Mouse (Mus musculus): Measurements from ENCODE around the gene Capn7. TPM values are rescaled to one million over a fixed set of nuclear protein-coding genes. Genes with fewer than 3 reads are reported as not detected.

Gene Capn7
- polyA plus RNA-seq, 1 experiment from 2014 or later, result 76.3 TPM

DNA sequence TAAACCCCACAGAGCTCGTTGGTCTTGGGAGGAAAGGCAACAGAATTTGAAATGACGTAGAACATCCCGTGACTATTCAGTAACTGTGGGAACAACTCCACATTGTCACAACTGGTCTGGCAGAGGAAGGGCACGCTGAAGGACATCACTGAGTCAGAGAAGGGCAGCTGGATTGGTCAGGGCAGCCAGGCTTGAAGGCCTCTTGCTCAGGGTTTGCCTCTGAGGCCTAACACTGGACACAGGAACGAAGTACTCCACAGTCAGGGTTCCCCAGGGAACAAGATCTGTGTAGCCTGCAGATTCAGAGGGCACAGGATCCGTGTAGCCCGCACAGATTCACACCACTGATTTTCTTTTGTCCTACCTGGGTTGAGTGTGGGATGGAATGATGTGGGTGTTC is 63.8 kb downstream of the Capn7 start:
- H3K9me3 ChIP-seq, result no peaks in the 10 kb centered on the region
- 87% methylated on average over 7 of the region's 7 CpGs for WGBS

GRCm38 (mm10) chr14:31400896-31401295 is 64.5 kb downstream of the Capn7 start:
- no peak overlapping the region for H3K4me3 ChIP-seq
- H3K36me3 ChIP-seq, result peaks cover 43% of the 10 kb centered on the region
- 92% methylated on average over 11 of the region's 11 CpGs for WGBS
- H3K9ac ChIP-seq, result no peak overlapping the region
- no peak for ATAC-seq (ENCODE audit: low FRiP score)
- no peak overlapping the region for H3K4me2 ChIP-seq
- H3K27me3 ChIP-seq, result no peaks in the 10 kb centered on the region
- peaks cover 24% of the 10 kb centered on the region for H3K4me1 ChIP-seq (replicated peaks)
- H3K27ac ChIP-seq, result no peak overlapping the region
- H3K9me3 ChIP-seq, result no peaks in the 10 kb centered on the region

More for the DNA sequence above, 63.8 kb downstream of the Capn7 start:
- Histone ChIP-seq H3K36me3 (peaks cover 47% of the 10 kb centered on the region), H3K27me3 (no peaks in the 10 kb centered on the region), H3K4me1 (replicated peaks) (peaks cover 24% of the 10 kb centered on the region), H3K4me3 (no peak overlapping the region), H3K9ac (no peak overlapping the region), H3K4me2 (no peak overlapping the region), H3K27ac (no peak overlapping the region)
- no peak for ATAC-seq (ENCODE audit: low FRiP score)

- H3K36me3 ChIP-seq, result peaks cover 42% of the 10 kb centered on the region
- no peak overlapping the region for H3K27ac ChIP-seq
- H3K4me2 ChIP-seq, result no peak overlapping the region
- ATAC-seq (ENCODE audit: low FRiP score), result no peak
- WGBS, result 76% methylated on average over 6 of the region's 6 CpGs
- no peaks in the 10 kb centered on the region for H3K27me3 ChIP-seq
- peaks cover 30% of the 10 kb centered on the region for H3K4me1 ChIP-seq (replicated peaks)
- no peak overlapping the region for H3K9ac ChIP-seq
- H3K9me3 ChIP-seq, result no peaks in the 10 kb centered on the region
- no peak overlapping the region for H3K4me3 ChIP-seq
Observed at GRCm38 (mm10) chr14:31401918-31402427, 65.5 kb downstream of the Capn7 start.

- no peak for ATAC-seq (ENCODE audit: low FRiP score)
- Histone ChIP-seq H3K9me3 (no peaks in the 10 kb centered on the region), H3K4me2 (no peak overlapping the region), H3K27me3 (no peaks in the 10 kb centered on the region), H3K27ac (no peak overlapping the region), H3K36me3 (peaks cover 45% of the 10 kb centered on the region), H3K4me1 (replicated peaks) (peaks cover 28% of the 10 kb centered on the region), H3K9ac (no peak overlapping the region), H3K4me3 (no peak overlapping the region)
- WGBS, result 83% methylated on average over 5 of the region's 5 CpGs
Observed at GRCm38 (mm10) chr14:31402693-31403092, 66.3 kb downstream of the Capn7 start.

DNA sequence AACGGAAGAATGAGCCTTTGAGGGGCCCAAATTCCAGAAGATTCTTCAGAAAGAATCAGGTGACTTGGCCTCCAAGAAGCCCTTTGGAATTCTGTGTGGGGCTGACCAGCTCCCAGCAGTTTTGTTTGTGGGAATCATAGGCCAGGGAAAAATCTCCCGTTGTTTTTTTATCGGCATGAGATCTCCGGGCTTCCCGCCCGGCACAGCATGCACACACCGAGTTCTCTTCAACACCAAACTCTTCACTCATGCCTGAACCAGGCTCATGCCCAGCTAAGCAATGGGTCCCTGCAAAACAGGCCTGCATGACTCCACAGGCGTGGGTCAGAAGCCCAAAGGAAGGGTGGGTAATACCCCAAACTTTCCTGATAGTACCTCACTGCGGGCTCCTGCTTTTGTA is 67.1 kb downstream of the Capn7 start:
- Histone ChIP-seq H3K9ac (no peak overlapping the region), H3K27ac (no peak overlapping the region), H3K4me1 (replicated peaks) (peaks cover 32% of the 10 kb centered on the region), H3K4me2 (no peak overlapping the region), H3K27me3 (no peaks in the 10 kb centered on the region), H3K9me3 (no peaks in the 10 kb centered on the region), H3K4me3 (no peak overlapping the region), H3K36me3 (peaks cover 47% of the 10 kb centered on the region)
- 80% methylated on average over 9 of the region's 9 CpGs for WGBS
- ATAC-seq (ENCODE audit: low FRiP score), result no peak

GRCm38 (mm10) chr14:31403995-31404394 is 67.6 kb downstream of the Capn7 start:
- H3K27me3 ChIP-seq, result no peaks in the 10 kb centered on the region
- H3K27ac ChIP-seq, result no peak overlapping the region
- no peak overlapping the region for H3K4me3 ChIP-seq
- no peaks in the 10 kb centered on the region for H3K9me3 ChIP-seq
- H3K4me1 ChIP-seq (replicated peaks), result peaks cover 30% of the 10 kb centered on the region; the same call in 1 of the 2 replicates
- H3K4me2 ChIP-seq, result no peak overlapping the region
- WGBS, result 84% methylated on average over 8 of the region's 8 CpGs
- ATAC-seq (ENCODE audit: low FRiP score), result no peak
- no peak overlapping the region for H3K9ac ChIP-seq
- H3K36me3 ChIP-seq, result peaks cover 50% of the 10 kb centered on the region

- H3K4me3 ChIP-seq, result no peak overlapping the region
- H3K4me1 ChIP-seq (replicated peaks), result peaks cover 26% of the 10 kb centered on the region; the same call in 1 of the 2 replicates
- no peak for ATAC-seq (ENCODE audit: low FRiP score)
- no peak overlapping the region for H3K9ac ChIP-seq
- H3K27ac ChIP-seq, result no peak overlapping the region
- peaks cover 56% of the 10 kb centered on the region for H3K36me3 ChIP-seq
- 94% methylated on average over 4 of the region's 4 CpGs for WGBS
- no peaks in the 10 kb centered on the region for H3K27me3 ChIP-seq
- H3K9me3 ChIP-seq, result no peaks in the 10 kb centered on the region
- no peak overlapping the region for H3K4me2 ChIP-seq
Observed at GRCm38 (mm10) chr14:31404663-31405062, 68.2 kb downstream of the Capn7 start.

DNA sequence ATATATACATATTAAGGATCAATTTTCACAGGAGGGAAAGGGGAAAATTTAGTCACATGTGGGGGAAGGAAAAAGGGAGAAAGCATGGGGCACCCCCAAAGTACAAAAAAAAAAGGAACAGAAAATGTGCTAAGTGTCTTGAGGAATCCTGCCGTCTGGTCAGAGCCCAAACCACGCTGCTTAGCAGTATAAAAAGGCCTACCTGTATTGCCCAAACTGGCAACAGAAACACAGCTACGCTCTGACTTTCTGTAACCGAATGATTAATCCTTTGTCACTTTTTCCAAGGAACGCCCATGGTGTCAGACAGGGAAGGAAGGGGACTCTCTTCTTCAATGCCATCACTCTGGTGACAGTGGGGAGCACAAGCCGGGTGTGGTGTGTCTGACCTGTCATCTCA is 69.2 kb downstream of the Capn7 start:
- H3K4me2 ChIP-seq, result no peak overlapping the region
- no peaks in the 10 kb centered on the region for H3K27me3 ChIP-seq
- WGBS, result 91% methylated on average over 6 of the region's 6 CpGs
- H3K9ac ChIP-seq, result no peak overlapping the region
- H3K4me1 ChIP-seq (replicated peaks), result peaks cover 26% of the 10 kb centered on the region; the same call in 1 of the 2 replicates
- no peak overlapping the region for H3K4me3 ChIP-seq
- ATAC-seq (ENCODE audit: low FRiP score), result no peak
- no peak overlapping the region for H3K27ac ChIP-seq
- H3K36me3 ChIP-seq, result peaks cover 60% of the 10 kb centered on the region
- H3K9me3 ChIP-seq, result no peaks in the 10 kb centered on the region

DNA sequence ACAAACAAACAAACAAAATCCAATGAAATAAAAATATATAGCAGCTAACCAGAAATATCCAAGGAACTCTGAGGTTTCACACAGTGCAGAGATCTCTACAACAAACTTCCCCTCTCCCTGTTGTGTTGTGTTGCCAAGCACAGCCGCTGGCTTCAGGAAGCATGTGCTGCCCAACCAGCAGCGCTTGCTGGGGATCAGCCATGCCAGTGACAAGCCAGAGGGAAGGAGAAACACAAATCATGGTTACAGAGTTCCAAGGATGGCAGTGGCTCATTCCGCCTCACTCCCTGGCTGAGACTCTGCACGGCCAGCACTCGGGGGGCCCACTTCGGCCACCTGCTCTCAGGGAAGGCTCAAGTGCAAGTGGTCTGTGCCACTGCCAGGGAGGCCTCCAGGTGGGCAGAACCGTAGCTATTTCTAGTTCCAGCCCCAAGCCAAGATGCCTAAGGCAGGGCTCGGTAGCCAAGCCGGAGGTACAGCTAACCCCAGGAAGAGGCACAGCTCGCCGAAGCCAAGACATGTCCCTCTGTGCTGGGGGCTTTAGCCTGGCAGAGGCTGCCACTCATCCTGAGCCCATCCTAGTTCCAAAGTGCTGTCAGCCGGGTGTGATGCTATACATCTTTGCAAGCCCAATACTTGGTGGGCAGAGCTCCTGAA is 69.8 kb downstream of the Capn7 start:
- no peak overlapping the region for H3K4me2 ChIP-seq
- ATAC-seq (ENCODE audit: low FRiP score), result no peak
- peaks cover 26% of the 10 kb centered on the region; the same call in 1 of the 2 replicates for H3K4me1 ChIP-seq (replicated peaks)
- H3K27me3 ChIP-seq, result no peaks in the 10 kb centered on the region
- H3K9ac ChIP-seq, result no peak overlapping the region
- no peak overlapping the region for H3K4me3 ChIP-seq
- H3K36me3 ChIP-seq, result peaks cover 63% of the 10 kb centered on the region
- no peaks in the 10 kb centered on the region for H3K9me3 ChIP-seq
- 80% methylated on average over 12 of the region's 12 CpGs for WGBS
- H3K27ac ChIP-seq, result no peak overlapping the region

DNA sequence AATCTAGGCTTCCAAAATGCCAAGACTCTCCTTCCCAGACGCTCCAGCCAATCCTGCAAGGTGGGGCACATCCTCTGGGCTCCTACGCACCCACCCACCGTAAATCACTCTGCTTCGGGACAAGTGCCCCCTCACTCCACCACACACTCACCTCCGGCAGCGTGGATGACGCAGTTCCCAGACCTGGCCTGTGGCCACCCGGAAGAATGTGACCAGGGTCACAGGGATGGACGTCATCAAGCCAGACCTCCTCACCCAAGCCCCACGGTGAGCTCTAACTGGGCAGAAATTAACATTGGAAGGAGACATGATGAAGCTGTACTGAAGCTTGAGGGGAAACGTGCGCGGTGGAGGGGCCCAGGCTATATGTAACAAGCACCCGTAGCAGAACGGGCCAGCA is 70.8 kb downstream of the Capn7 start:
- peaks cover 66% of the 10 kb centered on the region for H3K36me3 ChIP-seq

GRCm38 (mm10) chr14:31407911-31408604 is 71.6 kb downstream of the Capn7 start:
- Histone ChIP-seq H3K36me3 (peaks cover 60% of the 10 kb centered on the region), H3K4me3 (no peak overlapping the region)

More for the DNA sequence above, 70.8 kb downstream of the Capn7 start:
- ATAC-seq (ENCODE audit: low FRiP score), result no peak
- Histone ChIP-seq H3K9me3 (no peaks in the 10 kb centered on the region), H3K9ac (no peak overlapping the region), H3K27me3 (no peaks in the 10 kb centered on the region), H3K4me2 (no peak overlapping the region), H3K4me3 (no peak overlapping the region), H3K4me1 (replicated peaks) (peaks cover 24% of the 10 kb centered on the region), H3K27ac (no peak overlapping the region)
- WGBS, result 87% methylated on average over 15 of the region's 15 CpGs

GRCm38 (mm10) chr14:31408666-31409065 is 72.2 kb downstream of the Capn7 start:
- 56% methylated on average over 8 of the region's 8 CpGs for WGBS
- no peak overlapping the region for H3K27ac ChIP-seq
- no peak overlapping the region for H3K9ac ChIP-seq
- peaks cover 33% of the 10 kb centered on the region for H3K4me1 ChIP-seq (replicated peaks)
- no peak overlapping the region for H3K4me2 ChIP-seq
- H3K4me3 ChIP-seq, result no peak overlapping the region
- H3K36me3 ChIP-seq, result peaks cover 60% of the 10 kb centered on the region
- no peak for ATAC-seq (ENCODE audit: low FRiP score)
- H3K27me3 ChIP-seq, result no peaks in the 10 kb centered on the region
- no peaks in the 10 kb centered on the region for H3K9me3 ChIP-seq

More at GRCm38 (mm10) chr14:31407911-31408604, 71.6 kb downstream of the Capn7 start:
- ATAC-seq (ENCODE audit: low FRiP score), result no peak
- no peaks in the 10 kb centered on the region for H3K27me3 ChIP-seq
- peaks cover 28% of the 10 kb centered on the region for H3K4me1 ChIP-seq (replicated peaks)
- H3K27ac ChIP-seq, result no peak overlapping the region
- 80% methylated on average over 6 of the region's 6 CpGs for WGBS
- H3K9me3 ChIP-seq, result no peaks in the 10 kb centered on the region
- H3K9ac ChIP-seq, result no peak overlapping the region
- no peak overlapping the region for H3K4me2 ChIP-seq
